Mouse (Mus musculus): ENCODE measurements around the gene Tnc. TPM values are rescaled to one million over a fixed set of nuclear protein-coding genes. Genes with fewer than 3 reads are reported as not detected.
"Not testable (repeated sequence)": the region's sequence is repeated elsewhere in the genome, so short reads cannot be mapped to it uniquely, and the experiment has no call there.

Gene Tnc
- polyA plus RNA-seq, 1 experiment from 2014 or later: 23.1 TPM

- H3K27ac ChIP-seq (ENCODE audit: low read length): no peak overlapping the region
- no peaks in the 10 kb centered on the region for H3K9me3 ChIP-seq (ENCODE audit: low read length)
- no peak overlapping the region for H3K4me2 ChIP-seq (replicated peaks; ENCODE audit: low read depth, low read length)
- H3K4me3 ChIP-seq (ENCODE audit: low read length): no peak overlapping the region
- H3K27me3 ChIP-seq (ENCODE audit: insufficient read depth, low read length): no peaks in the 10 kb centered on the region
- H3K9ac ChIP-seq (replicated peaks; ENCODE audit: low read length): no peak overlapping the region
- 16% methylated on average over 2 of the region's 2 CpGs for WGBS
- H3K4me1 ChIP-seq (ENCODE audit: insufficient read depth, low read length): peaks cover 12% of the 10 kb centered on the region
- H3K36me3 ChIP-seq (ENCODE audit: insufficient read depth, low read length): no peaks in the 10 kb centered on the region
- no peak for ATAC-seq (ENCODE audit: low FRiP score, low TSS enrichment)
These were observed 67.2 kb downstream of the Tnc start for GRCm38 (mm10) chr4:63979635-63980034.

GRCm38 (mm10) chr4:63972536-63972935 is 74.3 kb downstream of the Tnc start:
- Histone ChIP-seq H3K9ac (replicated peaks; ENCODE audit: low read length) (no peak overlapping the region), H3K36me3 (ENCODE audit: insufficient read depth, low read length) (no peaks in the 10 kb centered on the region; the same call in 1 of the 2 replicates), H3K9me3 (ENCODE audit: low read length) (no peaks in the 10 kb centered on the region), H3K27ac (ENCODE audit: low read length) (no peak overlapping the region), H3K27me3 (ENCODE audit: insufficient read depth, low read length) (no peaks in the 10 kb centered on the region), H3K4me3 (ENCODE audit: low read length) (no peak overlapping the region), H3K4me1 (ENCODE audit: insufficient read depth, low read length) (no peaks in the 10 kb centered on the region), H3K4me2 (replicated peaks; ENCODE audit: low read depth, low read length) (no peak overlapping the region)
- no peak for ATAC-seq (ENCODE audit: low FRiP score, low TSS enrichment)
- WGBS: 93% methylated on average over 2 of the region's 2 CpGs

- 84% methylated on average over 1 of the region's 1 CpGs for WGBS
- H3K4me3 ChIP-seq (ENCODE audit: low read length): no peak overlapping the region
- no peak overlapping the region for H3K4me2 ChIP-seq (replicated peaks; ENCODE audit: low read depth, low read length)
- peaks cover 3% of the 10 kb centered on the region; the same call in 1 of the 2 replicates for H3K36me3 ChIP-seq (ENCODE audit: insufficient read depth, low read length)
- ATAC-seq (ENCODE audit: low FRiP score, low TSS enrichment): no peak
- H3K27me3 ChIP-seq (ENCODE audit: insufficient read depth, low read length): no peaks in the 10 kb centered on the region
- H3K9me3 ChIP-seq (ENCODE audit: low read length): no peaks in the 10 kb centered on the region
- H3K4me1 ChIP-seq (ENCODE audit: insufficient read depth, low read length): no peaks in the 10 kb centered on the region
- no peak overlapping the region for H3K27ac ChIP-seq (ENCODE audit: low read length)
- H3K9ac ChIP-seq (replicated peaks; ENCODE audit: low read length): no peak overlapping the region
These were observed 75.1 kb downstream of the Tnc start for GRCm38 (mm10) chr4:63971762-63972161.

- H3K27me3 ChIP-seq (ENCODE audit: insufficient read depth, low read length): no peaks in the 10 kb centered on the region
- no peak for ATAC-seq (ENCODE audit: low FRiP score, low TSS enrichment)
- no peak overlapping the region for H3K9ac ChIP-seq (replicated peaks; ENCODE audit: low read length)
- 90% methylated on average over 4 of the region's 4 CpGs for WGBS
- H3K27ac ChIP-seq (ENCODE audit: low read length): no peak overlapping the region
- no peak overlapping the region for H3K4me3 ChIP-seq (ENCODE audit: low read length)
- H3K9me3 ChIP-seq (ENCODE audit: low read length): no peaks in the 10 kb centered on the region
- peaks cover 3% of the 10 kb centered on the region; the same call in 1 of the 2 replicates for H3K36me3 ChIP-seq (ENCODE audit: insufficient read depth, low read length)
- H3K4me1 ChIP-seq (ENCODE audit: insufficient read depth, low read length): no peaks in the 10 kb centered on the region
- no peak overlapping the region for H3K4me2 ChIP-seq (replicated peaks; ENCODE audit: low read depth, low read length)
These were observed 75.9 kb downstream of the Tnc start for GRCm38 (mm10) chr4:63970925-63971324.

- H3K9me3 ChIP-seq (ENCODE audit: low read length): no peaks in the 10 kb centered on the region
- no peaks in the 10 kb centered on the region for H3K27me3 ChIP-seq (ENCODE audit: insufficient read depth, low read length)
- no peak for ATAC-seq (ENCODE audit: low FRiP score, low TSS enrichment)
- 83% methylated on average over 3 of the region's 3 CpGs for WGBS
- H3K4me3 ChIP-seq (ENCODE audit: low read length): no peak overlapping the region
- H3K9ac ChIP-seq (replicated peaks; ENCODE audit: low read length): no peak overlapping the region
- peaks cover 3% of the 10 kb centered on the region; the same call in 1 of the 2 replicates for H3K36me3 ChIP-seq (ENCODE audit: insufficient read depth, low read length)
- H3K27ac ChIP-seq (ENCODE audit: low read length): no peak overlapping the region
- no peak overlapping the region for H3K4me2 ChIP-seq (replicated peaks; ENCODE audit: low read depth, low read length)
- no peaks in the 10 kb centered on the region for H3K4me1 ChIP-seq (ENCODE audit: insufficient read depth, low read length)
These were observed 76.9 kb downstream of the Tnc start for GRCm38 (mm10) chr4:63969891-63970290.

GRCm38 (mm10) chr4:63963410-63963809 is 83.4 kb downstream of the Tnc start:
- Histone ChIP-seq H3K4me1 (ENCODE audit: insufficient read depth, low read length) (no peaks in the 10 kb centered on the region), H3K4me3 (ENCODE audit: low read length) (no peak overlapping the region), H3K27ac (ENCODE audit: low read length) (no peak overlapping the region), H3K4me2 (replicated peaks; ENCODE audit: low read depth, low read length) (no peak overlapping the region), H3K27me3 (ENCODE audit: insufficient read depth, low read length) (no peaks in the 10 kb centered on the region), H3K9me3 (ENCODE audit: low read length) (no peaks in the 10 kb centered on the region), H3K36me3 (ENCODE audit: insufficient read depth, low read length) (0 out of 2 replicates have a peak, but pooled peaks cover 3% of the 10 kb centered on the region), H3K9ac (replicated peaks; ENCODE audit: low read length) (no peak overlapping the region)
- no peak for ATAC-seq (ENCODE audit: low FRiP score, low TSS enrichment)
- 71% methylated on average over 1 of the region's 1 CpGs for WGBS

GRCm38 (mm10) chr4:63961858-63962468 is 84.9 kb downstream of the Tnc start:
- WGBS: 93% methylated on average over 5 of the region's 5 CpGs
- no peak for ATAC-seq (ENCODE audit: low FRiP score, low TSS enrichment)

GRCm38 (mm10) chr4:63958601-63959000 is 88.2 kb downstream of the Tnc start:
- no peak for ATAC-seq (ENCODE audit: low FRiP score, low TSS enrichment)
- H3K27ac ChIP-seq (ENCODE audit: low read length): no peak overlapping the region

More at GRCm38 (mm10) chr4:63961858-63962468, 84.9 kb downstream of the Tnc start:
- no peak overlapping the region for H3K4me3 ChIP-seq (ENCODE audit: low read length)
- no peak overlapping the region for H3K27ac ChIP-seq (ENCODE audit: low read length)
- no peak overlapping the region for H3K9ac ChIP-seq (replicated peaks; ENCODE audit: low read length)
- no peaks in the 10 kb centered on the region for H3K27me3 ChIP-seq (ENCODE audit: insufficient read depth, low read length)
- H3K9me3 ChIP-seq (ENCODE audit: low read length): no peaks in the 10 kb centered on the region
- H3K4me1 ChIP-seq (ENCODE audit: insufficient read depth, low read length): no peaks in the 10 kb centered on the region
- 0 out of 2 replicates have a peak, but pooled peaks cover 2% of the 10 kb centered on the region for H3K36me3 ChIP-seq (ENCODE audit: insufficient read depth, low read length)
- no peak overlapping the region for H3K4me2 ChIP-seq (replicated peaks; ENCODE audit: low read depth, low read length)

GRCm38 (mm10) chr4:63950054-63950453 is 96.8 kb downstream of the Tnc start:
- Histone ChIP-seq H3K27me3 (ENCODE audit: insufficient read depth, low read length) (no peaks in the 10 kb centered on the region), H3K4me2 (replicated peaks; ENCODE audit: low read depth, low read length) (no peak overlapping the region), H3K4me3 (ENCODE audit: low read length) (no peak overlapping the region), H3K36me3 (ENCODE audit: insufficient read depth, low read length) (no peaks in the 10 kb centered on the region), H3K9me3 (ENCODE audit: low read length) (no peaks in the 10 kb centered on the region), H3K4me1 (ENCODE audit: insufficient read depth, low read length) (no peaks in the 10 kb centered on the region), H3K9ac (replicated peaks; ENCODE audit: low read length) (no peak overlapping the region), H3K27ac (ENCODE audit: low read length) (no peak overlapping the region)
- ATAC-seq (ENCODE audit: low FRiP score, low TSS enrichment): peak; percentile 91
- WGBS: 45% methylated on average over 9 of the region's 9 CpGs

More at GRCm38 (mm10) chr4:63958601-63959000, 88.2 kb downstream of the Tnc start:
- Histone ChIP-seq H3K36me3 (ENCODE audit: insufficient read depth, low read length) (no peaks in the 10 kb centered on the region), H3K27me3 (ENCODE audit: insufficient read depth, low read length) (no peaks in the 10 kb centered on the region), H3K9me3 (ENCODE audit: low read length) (no peaks in the 10 kb centered on the region), H3K4me3 (ENCODE audit: low read length) (no peak overlapping the region), H3K9ac (replicated peaks; ENCODE audit: low read length) (no peak overlapping the region), H3K4me2 (replicated peaks; ENCODE audit: low read depth, low read length) (no peak overlapping the region), H3K4me1 (ENCODE audit: insufficient read depth, low read length) (no peaks in the 10 kb centered on the region)
- 75% methylated on average over 4 of the region's 4 CpGs for WGBS

GRCm38 (mm10) chr4:63948688-63949073 is 98.1 kb downstream of the Tnc start:
- H3K27ac ChIP-seq (ENCODE audit: low read length): not testable (repeated sequence)

More at GRCm38 (mm10) chr4:63948688-63949073, 98.1 kb downstream of the Tnc start:
- H3K4me2 ChIP-seq (replicated peaks; ENCODE audit: low read depth, low read length); H3K4me3 ChIP-seq (ENCODE audit: low read length); H3K9ac ChIP-seq (replicated peaks; ENCODE audit: low read length); H3K27me3 ChIP-seq (ENCODE audit: insufficient read depth, low read length); H3K9me3 ChIP-seq (ENCODE audit: low read length); H3K36me3 ChIP-seq (ENCODE audit: insufficient read depth, low read length); H3K4me1 ChIP-seq (ENCODE audit: insufficient read depth, low read length); ATAC-seq (ENCODE audit: low FRiP score, low TSS enrichment): not testable (repeated sequence)
- 85% methylated on average over 5 of the region's 5 CpGs for WGBS
